Mouse (Mus musculus): Measurements from ENCODE around the gene Dlgap4.
"Not testable (repeated sequence)": the region's sequence is repeated elsewhere in the genome, so short reads cannot be mapped to it uniquely, and the experiment has no call there.

Dlgap4 gene

DNA sequence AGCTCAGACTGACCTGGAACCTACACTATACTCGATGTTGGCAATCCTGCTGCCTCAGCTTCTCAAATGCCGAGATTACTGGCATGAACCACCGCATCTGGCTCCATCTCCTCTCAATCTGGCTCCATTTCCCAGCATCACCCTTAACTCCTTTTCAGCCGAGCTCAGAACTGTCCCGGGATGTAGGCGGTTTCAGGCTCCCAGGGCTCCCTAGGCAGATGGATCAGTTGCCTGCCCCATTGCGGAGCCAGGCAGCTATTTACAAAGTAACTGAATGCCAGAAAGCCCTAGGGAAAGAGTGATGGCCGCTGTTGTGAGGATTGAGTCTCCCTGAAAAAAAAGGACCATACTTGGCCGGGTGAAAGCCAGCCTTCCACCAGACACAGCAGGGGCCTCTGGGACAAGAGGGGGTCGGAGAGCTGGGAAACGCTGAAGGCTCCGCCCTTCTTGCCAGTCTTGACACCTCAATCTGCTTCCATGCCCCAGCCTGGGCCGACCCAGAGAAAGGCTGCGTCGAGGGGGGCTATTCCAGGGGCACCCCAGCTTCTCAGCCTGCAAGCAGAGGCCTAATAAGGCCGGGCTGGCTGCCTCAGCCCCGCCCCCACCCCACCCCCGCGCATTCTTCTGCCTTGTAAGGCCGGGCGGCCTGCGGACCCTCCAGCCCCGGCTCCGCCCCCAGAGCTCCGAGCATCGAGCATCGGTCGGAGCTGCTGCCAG, 161.4 kb downstream of the Dlgap4 start, which contains the start of gene Myl9:
Gene Myl9, plus strand, starts transcription at position 683 of the 717 bp plus-strand sequence.
- DNase-seq (ENCODE audit: low spot score in 2 of 2), result no peak

DNA sequence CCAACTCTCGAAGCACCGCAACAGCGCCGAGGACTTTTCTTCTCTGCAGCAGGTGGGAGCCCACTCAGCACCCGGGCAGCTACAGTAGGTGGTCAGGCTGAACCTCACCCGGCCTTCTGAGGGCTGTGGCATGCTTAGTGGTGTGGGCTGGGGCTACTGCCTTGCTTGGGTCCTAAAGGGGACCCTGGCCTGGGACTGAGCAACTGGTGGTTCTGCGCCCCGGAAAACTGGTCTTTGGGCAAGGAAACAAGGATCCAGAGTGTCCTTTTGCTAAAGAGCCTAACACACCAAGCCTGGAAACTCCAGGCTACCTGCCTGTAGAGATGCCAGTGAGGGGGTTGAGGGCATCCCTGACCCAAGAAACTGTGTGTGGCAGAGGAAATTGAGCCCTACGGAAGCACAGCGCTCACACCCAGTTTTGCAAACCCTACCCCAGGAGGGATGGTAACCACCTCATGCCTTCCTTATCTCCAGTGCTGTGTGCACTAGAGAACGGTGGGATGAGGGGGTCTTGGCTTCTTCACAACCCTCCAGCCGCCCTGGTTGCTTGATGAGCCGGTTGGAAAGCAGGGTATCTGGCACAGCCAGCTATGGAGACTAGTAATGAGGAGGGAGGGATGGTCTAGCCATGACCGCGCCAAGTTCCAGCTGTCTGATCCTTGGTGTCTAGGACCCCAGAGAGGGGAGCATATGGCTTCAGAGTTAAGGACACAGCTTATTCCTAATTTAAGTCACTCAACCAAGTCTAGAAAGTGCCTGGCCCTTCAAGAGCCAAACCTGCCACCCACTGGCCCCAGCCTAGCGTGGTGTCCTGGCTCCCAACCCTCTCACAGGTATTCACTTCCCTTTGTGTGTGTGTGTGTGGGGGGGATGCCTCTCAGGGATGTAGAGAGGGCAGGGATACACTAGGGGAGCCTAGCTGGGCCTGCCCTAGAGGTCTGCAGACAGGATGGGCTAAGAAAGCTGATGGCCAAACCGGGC, 162.2 kb downstream of the Dlgap4 start:
- no peak for DNase-seq (ENCODE audit: low spot score in 2 of 2)

DNA sequence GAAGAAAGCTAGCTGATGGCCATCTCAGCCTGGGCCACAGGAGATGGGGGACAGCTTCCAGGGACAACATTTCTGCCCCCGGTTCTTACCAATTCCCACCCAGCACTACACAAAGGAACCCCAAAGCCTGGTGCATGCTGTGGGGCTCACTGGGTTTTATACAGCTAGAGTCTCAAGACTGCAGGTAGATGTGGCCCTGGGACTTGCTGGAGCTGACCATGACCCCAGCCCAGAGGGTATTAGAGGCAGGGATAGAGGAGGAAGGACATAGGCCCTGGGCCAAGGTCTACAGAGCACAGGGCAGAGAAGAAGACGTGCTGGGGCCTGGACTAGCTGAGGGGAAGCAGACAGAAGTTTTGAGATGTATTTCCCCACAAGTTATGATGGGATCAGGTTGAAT, 163.4 kb downstream of the Dlgap4 start:
- no peak for DNase-seq (ENCODE audit: low spot score in 2 of 2)

DNA sequence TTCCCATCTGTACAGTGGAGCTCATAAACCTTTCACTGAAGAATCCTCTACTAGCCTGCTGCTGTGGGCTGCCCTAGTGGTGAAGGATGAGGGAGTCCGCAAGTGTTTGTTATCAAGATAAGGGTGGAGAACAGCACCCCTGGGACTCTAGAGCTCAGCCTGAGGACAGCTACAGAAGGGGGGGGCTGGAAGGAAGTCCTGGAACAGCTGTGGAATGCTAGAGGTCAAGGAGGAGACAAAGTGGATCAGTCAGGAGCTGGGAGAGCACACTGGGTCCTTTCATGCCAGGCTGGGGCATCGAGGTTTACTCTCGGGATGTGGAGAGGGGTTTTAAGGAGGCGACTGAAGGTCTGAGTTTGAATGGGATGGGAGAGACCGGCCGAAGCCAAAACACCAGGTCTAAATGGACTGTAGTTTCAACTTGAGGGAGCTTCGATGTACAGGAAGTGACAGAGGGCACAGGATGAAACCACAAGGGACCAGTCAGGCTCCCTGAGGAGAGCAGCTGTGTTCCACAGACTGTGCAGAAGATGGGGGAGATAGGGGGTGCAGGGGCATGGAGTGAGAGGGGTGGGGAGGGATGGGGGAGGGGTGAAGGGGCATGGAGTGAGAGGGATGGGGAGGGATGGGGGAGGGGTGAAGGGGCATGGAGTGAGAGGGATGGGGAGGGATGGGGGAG, 164.0 kb downstream of the Dlgap4 start:
- no peak for DNase-seq (ENCODE audit: low spot score in 2 of 2)

DNA sequence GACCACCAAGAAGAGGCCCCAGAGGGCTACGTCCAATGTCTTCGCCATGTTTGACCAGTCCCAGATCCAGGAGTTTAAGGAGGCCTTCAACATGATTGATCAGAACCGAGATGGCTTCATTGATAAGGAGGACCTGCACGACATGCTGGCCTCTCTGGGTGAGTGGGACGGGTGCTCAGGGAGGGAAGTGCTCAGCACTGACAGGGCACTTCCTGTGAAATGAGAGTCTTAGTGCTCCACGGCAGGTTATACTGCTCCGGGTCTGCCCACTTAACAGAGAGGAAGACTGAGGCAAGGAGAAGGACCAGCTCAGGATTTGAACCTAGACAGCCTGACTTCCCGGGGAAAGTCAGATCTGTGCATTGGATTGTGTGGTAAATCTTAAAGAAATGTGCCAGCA, 165.1 kb downstream of the Dlgap4 start:
- no peak for DNase-seq (ENCODE audit: low spot score in 2 of 2)

DNA sequence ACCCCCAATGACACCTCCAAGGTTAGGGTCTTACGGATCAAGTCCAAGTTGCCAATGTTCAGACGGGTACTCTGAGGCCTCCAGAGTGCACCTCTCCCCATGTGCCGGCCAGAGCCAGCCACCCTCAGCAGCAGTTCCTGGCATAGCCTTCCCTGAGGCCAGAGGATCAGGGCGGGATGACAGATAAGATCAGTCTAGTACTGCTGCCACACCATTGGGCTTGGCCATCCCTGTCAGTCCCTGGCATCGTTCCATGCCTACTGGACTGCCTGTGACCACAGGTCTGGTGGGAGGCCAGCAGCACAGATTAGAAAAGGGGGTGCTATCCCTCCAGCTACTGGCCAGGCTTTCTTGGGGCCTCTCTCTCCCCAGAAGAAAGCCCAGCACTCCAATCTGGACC, 165.5 kb downstream of the Dlgap4 start:
- DNase-seq (ENCODE audit: low spot score in 2 of 2), result no peak

DNA sequence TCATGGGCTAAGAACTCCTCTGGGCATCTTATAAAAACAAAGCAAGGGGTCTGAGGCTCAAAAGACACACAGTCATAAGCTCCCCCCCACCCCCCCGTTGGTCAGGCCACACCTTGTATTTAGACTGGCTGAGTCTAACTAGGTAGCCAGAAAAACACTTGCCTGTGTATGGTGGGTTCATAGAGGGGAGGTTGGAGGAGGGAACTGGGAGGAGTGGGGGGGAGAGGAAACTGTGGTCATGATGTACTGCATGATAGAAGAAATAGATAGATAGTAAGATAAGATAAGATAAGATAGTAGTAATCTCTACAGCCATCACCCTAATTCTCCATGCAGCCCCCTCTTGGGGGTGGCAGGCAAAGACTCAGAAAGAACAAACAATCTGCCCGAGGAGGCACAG, 166.0 kb downstream of the Dlgap4 start:
- no peak for DNase-seq (ENCODE audit: low spot score in 2 of 2)

DNA sequence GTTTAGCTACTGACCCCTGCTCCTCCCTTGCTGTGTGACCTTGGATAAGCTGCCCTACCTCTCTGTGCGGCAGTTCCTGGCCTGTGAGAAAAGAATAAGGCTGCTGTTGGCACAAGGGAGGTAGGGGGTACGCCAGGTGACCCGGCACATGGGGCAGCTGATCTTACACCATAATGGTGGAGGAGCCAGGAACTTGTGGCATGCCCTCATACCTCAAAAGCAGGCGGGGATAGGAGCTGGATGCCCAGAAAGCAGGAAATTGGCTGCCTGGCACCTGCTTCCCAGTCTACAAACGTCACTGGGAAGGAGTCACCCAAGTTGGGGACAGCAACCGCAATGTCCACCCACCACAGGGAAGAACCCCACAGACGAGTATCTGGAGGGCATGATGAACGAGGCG, 166.6 kb downstream of the Dlgap4 start:
- no peak for DNase-seq (ENCODE audit: low spot score in 2 of 2)

DNA sequence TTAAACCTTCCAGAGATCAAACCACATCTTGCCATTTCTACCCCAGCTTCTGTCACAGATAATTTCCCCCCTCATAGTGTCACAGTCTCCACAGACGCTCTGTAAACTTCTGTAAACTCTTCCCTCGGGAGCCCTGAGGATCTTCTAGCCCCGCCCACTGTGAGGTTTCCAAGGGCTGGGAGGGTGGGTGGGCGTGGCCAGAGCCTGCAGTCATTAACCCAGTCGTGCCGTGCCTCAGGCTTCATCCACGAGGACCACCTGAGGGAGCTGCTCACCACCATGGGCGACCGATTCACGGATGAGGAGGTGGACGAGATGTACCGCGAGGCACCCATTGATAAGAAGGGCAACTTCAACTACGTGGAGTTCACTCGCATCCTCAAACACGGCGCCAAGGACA, 167.2 kb downstream of the Dlgap4 start:
- no peak for DNase-seq (ENCODE audit: low spot score in 2 of 2)

DNA sequence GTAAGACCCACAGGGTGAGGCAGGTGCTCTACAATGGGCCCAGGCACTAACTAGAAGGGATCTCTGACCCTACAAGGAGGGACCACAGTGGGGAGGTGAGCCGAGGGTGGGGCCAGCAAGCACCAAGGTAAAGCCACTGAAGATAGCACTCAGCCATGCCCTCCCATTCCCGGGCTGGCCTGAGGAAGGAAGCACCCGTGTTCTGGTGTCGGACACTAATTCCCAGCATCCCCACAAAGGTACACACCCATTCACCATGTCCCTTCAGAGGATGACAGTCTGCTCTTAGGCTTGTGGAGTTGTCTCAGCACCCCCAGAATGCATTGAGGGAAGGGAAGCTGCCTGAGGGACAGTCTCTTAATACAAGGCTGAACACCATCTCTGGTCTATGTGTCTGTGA, 167.8 kb downstream of the Dlgap4 start:
- no peak for DNase-seq (ENCODE audit: low spot score in 2 of 2)

DNA sequence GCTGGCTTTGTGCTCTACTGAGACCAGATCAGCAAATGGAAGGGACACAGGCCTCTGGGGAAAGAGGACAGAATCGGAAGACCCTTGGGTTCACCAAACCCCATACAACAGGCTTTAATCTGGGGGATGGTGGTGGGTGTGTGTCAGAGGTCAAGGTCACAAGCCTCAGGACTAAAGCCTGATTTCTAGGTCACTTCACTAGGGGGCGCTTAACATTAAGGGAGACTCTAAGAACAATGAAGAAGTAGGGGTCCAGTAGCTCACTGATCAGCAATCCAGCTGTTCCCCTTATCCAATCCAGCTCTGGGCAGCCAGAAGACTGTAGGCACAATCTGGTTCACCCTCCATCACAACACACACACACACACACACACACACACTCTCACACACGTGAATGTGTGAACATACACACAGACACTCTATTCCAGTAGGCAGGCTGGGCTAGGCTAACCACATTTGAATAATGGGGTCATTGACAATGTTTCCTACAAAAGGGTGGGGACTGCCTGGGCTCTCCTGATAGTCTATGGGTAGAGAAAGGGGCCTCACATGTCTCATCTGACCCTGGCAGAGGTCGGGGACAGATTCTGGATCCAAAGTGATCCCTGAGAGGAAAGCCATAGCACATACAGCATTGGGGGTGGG, 168.5 kb downstream of the Dlgap4 start:
- DNase-seq (ENCODE audit: low spot score in 2 of 2), result no peak

DNA sequence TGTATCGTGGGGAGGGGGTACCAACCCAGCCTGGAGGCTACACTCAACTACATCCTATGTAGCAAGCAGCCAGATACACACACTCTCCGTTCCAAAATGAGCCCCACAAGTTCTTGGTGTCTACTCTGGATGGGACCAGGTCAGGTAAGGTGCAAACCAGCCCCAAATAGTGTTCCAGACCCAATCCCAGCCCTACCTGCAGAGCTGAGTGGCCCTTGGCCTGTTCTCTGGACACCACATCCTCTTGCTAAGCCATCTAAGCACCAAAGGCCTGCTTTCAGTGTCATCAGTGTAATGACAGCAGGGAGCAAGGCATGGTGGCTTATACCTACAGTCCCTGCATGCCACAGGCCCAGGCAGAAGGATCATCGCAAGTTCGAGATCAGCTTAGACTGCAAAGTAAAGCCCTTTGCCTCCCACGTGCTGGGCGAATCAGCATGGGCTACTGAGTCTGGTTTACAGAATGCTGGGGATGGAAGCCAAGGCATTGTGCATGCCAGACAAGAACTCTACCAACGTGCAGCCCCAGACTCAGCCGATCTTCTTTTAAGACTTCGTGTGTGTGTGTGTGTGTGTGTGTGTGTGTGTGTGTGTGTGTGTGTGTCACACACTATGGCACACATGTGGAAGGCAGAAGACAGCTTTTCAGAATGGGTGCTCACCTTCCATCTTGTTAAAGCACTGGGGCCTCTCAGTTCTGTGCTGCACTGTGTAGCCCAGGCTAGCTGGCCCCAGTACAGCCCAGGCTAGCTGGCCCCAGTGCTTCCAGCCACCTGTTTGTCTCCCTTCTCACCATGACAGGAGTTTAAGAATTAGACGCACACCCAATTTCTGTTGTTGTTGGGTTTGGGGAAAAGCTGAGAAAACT, 169.2 kb downstream of the Dlgap4 start:
- DNase-seq (ENCODE audit: low spot score in 2 of 2), result no peak

DNA sequence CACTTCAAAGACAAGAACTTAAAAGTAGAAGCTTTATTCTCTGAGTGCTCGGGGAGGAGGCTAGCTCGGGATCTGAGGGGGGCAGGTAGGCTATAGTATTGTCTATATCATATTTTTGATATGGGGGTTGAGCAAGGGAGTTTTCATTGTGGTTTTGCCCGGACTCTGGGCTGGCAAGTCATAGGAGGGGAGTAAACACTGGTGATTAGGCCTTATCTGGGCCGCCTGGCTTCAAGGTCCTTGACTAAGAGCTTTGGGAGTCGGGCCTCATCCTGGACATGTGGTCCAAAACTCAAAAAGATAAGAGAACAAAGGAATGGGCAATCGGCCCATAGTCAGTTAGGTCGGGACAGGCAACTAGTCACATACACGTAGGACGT, 169.8 kb downstream of the Dlgap4 start:
- no peak for DNase-seq (ENCODE audit: low spot score in 2 of 2)

DNA sequence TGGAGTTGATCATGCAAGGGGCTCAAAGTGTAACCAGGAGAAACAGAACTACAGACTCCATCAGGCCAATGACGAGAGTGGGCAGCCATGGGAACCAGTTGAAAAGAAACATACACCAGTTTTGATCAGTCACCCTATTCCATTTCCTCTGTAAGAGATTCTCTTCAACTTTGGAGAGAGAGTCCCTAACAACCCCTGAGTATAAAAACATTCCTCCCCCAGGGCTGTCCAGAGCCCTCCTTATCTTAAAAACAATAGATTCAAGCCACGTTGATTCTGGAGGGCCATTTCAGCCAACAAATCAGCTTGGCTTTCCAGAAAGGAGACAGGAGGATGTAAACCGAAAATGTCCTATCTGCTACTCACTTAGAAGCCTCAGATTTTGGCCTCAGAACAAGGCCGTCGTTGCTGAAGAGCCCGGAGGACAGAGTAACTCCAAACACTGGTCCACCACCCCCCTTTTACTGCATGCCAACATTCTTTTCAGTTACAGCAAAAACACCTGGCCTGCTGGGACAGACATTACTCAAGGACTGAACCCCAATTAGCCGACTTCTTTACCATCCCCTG, 170.6 kb downstream of the Dlgap4 start:
- DNase-seq (ENCODE audit: low spot score in 2 of 2), result no peak

DNA sequence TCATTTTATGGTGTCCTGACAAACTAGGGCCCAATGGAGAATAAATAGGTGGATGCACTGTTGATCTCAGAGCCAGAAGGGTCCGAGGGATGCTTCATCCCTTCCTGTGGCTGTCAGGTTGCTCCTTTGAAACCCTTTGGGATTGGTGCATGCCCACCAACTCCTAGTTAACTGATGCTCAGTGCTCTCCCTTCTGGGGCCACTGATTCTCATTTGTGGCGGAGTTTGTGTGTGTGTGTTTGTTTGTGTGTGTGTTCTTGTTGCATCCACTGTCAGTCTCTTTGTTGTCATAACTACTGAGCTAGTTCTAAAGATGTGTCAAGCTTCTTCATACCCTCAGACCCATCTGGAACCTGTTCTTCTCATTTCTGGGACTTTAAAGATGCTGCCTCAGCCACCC, 171.4 kb downstream of the Dlgap4 start:
- no peak for DNase-seq (ENCODE audit: low spot score in 2 of 2)

DNA sequence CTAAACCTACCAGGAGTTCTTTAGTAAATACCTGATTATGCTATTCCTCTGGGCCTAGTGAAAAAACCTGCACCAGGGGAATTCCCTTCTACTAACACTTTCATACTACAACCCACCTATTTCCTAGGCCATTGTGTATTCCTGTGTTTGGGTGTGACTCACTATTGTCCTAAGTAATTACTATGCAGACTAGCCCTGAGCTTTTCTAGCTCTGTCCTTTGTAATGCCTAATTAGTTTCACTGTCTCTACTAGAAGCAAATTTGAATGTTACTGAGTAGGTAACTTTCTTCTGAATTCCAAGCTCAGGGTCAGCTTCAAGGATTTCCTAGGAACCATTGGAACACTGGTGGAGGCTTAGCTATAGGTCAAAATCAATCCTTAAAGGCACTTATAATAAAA, 172.9 kb downstream of the Dlgap4 start:
- not testable (repeated sequence) for DNase-seq (ENCODE audit: low spot score in 2 of 2)

DNA sequence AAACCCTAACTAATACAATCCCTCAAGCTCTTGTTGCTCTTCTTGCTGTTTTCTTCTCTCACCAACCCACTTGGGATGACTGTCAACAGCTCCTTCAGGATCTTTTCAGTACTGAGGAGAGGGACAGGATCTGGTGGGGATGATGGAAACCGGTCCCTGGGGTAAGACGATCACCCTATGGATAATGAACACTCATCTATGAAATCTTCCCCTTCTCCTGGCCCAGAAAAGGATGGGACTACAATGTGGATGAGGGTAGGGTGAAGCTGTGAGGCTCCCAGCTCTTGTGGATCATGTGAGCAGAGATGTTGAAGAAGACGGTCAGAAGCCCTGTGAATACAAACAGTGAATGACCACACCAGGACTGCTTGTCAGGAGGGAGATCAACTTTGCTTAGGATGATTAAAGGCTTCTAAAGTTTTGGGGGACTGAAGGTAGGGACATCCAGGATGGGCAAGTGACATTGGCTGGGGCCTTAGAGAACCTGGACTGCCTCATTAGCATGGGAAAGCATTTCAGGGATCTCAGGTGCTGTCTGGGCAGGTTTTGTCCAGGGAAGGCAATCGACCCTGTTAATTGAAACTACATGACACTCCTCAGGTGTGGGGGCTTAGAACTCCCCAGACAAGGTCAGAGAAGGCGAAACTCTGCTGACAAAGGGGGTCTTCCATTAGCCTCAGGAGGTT, 173.7 kb downstream of the Dlgap4 start:
- no peak for DNase-seq (ENCODE audit: low spot score in 2 of 2)

DNA sequence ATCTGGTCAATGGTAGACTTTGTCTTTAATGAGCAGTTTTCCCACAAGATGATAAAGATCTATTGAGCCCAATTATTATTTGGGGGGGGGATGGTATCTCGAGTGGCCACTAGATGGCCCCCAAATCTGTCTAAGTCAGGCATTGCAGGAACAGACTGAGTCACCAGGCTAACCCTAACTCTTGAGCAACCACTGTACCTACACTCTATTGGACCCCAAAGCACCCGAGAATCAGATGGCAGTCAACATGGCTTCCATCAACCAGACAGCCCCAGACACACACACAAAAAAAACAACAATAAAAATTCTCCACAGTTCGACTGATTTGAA, 174.2 kb downstream of the Dlgap4 start:
- DNase-seq (ENCODE audit: low spot score in 2 of 2), result no peak

DNA sequence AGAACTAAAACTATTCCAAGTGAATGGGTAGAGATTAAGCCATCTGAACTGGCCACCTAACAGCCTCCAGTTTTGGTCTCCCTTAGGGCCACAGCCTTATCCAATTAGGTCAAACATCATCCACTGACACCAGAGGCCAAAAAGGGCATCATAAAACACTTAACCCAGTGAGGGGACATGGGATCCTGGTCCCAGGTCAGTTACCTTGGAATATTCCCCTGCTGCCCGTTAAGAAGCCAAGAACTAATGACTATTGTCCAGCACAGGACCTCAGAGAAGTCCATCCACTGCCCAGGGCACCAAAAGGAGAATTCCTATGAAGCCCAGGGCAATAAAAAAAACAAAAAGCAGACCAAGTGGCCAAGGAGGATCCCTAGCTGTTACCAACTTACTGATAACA, 175.3 kb downstream of the Dlgap4 start:
- DNase-seq (ENCODE audit: low spot score in 2 of 2), result no peak

DNA sequence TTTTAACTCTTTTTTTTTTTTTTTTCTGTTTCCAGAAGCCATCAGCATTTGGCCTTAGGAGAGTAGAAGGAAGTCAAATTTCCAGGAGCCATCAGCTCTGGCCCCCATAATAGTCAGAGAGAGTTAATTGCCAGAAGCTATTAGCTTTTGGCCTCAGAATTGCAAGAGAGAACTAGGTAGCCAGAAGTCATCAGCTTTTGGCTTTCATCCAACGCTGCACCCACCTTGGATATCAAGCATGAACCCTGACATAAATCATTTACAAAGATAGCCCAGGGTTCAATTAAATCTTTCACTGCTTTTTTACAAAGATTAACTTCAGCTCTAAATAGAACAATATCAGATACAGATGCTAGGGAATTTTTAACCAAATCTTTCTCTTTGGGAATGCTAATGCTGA, 185.0 kb downstream of the Dlgap4 start:
- no peak for DNase-seq (ENCODE audit: low spot score in 2 of 2)
